Mouse (Mus musculus): ENCODE measurements at regions not wholly inside any gene's neighbourhood (a gene's known extent, or its start where the extent isn't known, plus 50 kb on each side); places are given as distances from the start of the nearest gene placed in this dataset.
A peak's percentile ranks its signal among the peaks of the same experiment; 100 is the strongest.

DNA sequence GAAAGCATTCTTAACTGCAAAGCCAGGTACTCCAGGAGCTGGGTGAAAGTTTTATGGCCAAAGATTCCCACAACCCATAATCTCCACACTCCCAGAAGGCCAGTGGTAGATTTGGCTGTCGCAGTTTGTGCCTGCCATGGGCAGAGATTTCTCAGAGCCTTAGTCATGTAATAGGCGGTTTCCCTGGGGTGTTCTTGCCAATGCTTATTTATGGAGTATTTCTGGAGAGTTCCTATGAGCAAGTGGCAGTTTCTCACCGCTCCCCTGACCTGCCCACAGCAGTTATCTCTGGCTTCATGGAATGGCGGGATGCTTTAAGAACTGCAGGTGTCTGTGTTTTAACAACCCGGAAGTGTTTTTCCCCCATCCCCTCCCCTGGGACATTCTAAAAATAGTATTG, 179.8 kb downstream of the 4933412E24Rik start:
- no peak for DNase-seq (ENCODE audit: low read depth)

DNA sequence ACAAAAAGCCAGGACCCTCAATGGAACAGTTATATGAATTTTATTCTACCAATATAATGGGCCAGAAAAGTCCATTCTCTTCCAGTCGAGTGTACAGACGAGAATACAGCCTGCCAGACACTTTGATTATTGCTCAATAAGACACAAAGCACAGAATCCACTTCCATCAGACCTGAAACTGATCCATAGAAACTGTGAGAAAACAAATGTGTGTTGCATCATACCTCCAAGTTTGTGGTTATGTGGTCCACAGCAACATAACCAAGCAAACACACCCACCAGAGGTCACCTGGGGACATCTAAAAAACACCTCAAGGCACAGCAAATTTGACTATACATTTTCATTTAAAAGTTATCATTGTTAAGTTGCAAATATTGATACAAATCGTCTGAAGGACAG, 183.2 kb downstream of the 4933412E24Rik start:
- DNase-seq (ENCODE audit: low read depth): no peak

DNA sequence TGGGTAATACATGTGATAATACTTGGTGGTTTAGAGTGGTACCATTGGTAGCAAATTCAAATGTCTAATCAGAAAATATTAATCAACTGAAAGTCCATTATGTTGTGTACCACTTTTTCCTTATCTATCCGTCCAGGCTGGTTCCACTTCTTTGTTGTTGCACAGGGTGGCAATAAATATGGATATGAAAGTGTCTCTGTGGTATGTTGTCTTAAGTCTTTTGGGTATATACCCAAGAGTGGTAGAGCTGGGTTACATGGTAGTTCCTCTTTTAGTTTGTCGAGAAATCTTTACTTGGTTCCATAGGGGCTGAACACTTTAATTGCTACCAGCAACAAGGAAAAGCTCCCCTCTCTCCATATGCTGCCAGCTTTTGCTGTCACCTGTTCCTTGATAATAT, 184.9 kb downstream of the 4933412E24Rik start:
- DNase-seq (ENCODE audit: low read depth): peak; percentile 22

DNA sequence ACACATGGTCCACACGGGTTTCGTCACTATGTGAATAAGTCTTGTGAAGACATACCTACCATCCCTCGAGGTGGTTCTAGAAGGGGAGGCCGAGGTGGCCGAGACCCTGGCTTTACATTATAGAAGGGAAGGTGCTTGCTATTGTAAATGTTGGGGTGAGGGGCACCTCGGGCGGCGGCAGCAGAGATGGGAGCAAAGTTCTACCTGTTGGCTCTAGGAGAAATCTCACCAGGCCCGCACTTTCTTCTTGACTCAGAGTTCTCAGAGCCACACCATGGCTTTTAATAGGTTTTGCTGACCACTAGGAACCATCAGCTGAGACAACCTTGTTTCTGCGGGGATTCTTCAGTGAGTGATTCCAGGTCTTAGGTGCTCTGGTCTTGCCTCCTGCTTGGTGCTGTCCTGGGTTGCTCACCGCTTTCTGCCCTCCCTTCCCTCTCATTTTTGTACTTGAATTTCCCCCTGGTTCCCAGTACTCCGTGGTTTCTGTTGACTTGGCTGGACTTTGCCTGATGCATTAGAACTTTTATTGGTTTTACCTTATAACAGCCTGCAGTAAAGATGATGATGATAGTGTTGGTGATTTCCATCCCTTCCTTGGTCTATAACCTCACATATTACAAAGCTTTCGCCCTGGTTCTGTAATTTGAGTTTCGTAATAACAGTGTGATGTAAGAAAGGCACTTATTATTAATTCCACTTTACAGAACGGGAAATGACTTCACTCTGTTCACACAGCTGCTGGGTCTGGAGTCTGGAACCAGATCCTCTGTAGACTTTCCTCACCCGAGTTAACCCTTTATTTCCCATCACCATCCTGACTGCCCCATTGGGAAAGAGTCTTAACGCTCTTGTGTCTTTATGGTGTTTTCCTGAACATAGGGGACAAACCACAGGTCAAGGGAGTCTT, 185.6 kb downstream of the 4933412E24Rik start:
- DNase-seq (ENCODE audit: low read depth): peak; percentile 78

GRCm38 (mm10) chr15:59828421-59828820, 188.0 kb downstream of the 4933412E24Rik start:
- DNase-seq (ENCODE audit: low read depth): peak; percentile 74

- no peak for DNase-seq (ENCODE audit: low read depth)
Observed at GRCm38 (mm10) chr15:59826164-59826950, 190.1 kb downstream of the 4933412E24Rik start.

GRCm38 (mm10) chr15:59823921-59824320, 192.5 kb downstream of the 4933412E24Rik start:
- DNase-seq (ENCODE audit: low read depth): no peak

DNA sequence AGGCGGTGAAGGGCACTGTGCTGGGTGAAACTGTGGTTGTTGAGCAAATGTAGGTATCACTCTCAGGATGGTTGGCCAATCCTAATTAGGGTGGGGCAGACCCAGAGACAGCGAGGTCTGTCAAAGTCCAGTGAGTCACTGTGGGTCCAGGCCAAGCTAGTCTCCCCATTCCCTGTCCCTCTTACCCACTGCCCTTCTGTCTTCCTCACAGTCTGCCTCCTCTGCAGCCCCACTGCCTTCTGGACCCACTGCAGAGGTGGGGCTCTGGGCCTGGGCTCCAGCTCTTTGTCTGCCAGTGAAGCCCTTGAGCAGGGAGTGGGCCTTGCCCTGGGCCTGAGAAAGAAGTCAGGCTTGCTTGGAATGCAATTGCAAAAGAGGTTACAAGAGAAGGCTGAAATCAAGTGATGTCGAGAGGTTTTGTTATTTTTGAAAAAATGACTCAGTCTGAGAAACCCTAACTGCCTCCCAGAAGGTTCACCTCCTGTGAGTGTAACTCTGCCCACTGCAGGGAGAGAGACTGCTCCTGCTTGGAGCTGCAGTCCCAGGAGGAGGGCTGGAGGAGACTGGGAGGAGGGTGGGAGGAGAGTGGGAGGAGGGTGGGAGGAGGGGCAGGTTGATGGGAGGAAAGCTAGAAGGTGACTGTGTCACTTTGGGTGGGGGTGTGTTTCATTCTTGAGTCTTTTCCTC, 193.3 kb downstream of the 4933412E24Rik start:
- peak; percentile 41 for DNase-seq (ENCODE audit: low read depth)

DNA sequence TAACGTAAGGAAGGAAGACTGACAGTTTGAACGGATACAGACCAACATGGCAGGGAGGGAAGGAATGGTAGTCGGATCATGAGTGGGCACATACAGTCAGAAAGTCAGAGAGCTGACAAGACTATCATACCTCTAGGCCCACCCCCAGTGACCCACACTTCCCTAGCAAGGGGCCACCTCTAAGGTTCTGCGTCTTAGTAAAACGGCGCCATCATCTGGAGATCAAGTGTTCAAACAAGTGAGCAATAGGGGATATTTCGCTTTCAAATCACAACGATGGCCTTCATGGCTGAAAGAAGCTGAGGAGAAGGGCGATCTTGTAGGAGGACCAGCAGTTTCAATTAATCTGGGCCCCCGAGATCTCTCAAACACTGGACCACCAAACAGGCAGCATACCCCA, 196.1 kb downstream of the 4933412E24Rik start:
- DNase-seq (ENCODE audit: low read depth): peak; percentile 52

DNA sequence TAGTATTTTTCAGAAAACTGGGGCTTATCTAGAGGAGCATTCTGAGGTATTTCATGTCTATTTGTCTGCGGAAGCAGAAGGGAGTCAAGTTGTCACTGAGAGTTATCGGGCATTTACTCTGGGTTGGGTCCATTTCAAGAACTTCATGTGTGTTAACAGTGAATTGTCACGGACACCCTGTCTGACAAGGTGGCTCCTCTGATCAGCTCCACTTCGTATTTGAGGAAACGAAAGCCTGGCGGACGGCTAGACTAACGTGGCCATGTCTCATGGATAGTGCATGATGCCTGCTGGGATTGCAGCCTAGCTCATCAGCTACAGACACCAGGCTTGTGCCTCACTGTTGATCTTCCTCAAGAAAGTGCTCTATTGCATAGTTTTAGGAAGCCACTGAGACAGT, 200.4 kb downstream of the 4933412E24Rik start:
- DNase-seq (ENCODE audit: low read depth): no peak

DNA sequence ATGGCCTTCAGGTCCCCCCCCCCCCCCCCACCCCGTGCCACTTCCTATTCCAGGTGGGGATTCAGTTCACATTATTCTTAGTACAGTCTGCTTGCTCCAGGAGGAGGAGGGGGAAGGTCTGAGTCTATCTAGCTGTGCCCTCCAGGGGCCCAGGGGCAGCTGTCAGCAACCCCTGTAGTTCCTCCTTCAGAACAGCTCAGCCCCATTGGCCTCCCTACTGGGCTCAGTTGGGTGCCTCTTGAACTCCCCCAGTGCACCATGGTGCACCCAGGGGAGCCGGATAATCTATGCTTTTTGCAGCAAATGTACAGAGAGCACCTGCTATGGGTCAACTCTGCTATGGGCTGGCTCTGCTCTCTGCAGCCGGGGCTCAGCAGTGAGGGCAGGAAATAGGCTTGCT, 204.8 kb downstream of the 4933412E24Rik start:
- DNase-seq (ENCODE audit: low read depth): no peak

GRCm38 (mm10) chr15:59809361-59809760, 207.1 kb downstream of the 4933412E24Rik start:
- no peak for DNase-seq (ENCODE audit: low read depth)

- DNase-seq (ENCODE audit: low read depth): peak; percentile 26
Observed at GRCm38 (mm10) chr15:59807723-59808122, 208.7 kb downstream of the 4933412E24Rik start.

GRCm38 (mm10) chr15:59805771-59806170, 210.6 kb downstream of the 4933412E24Rik start:
- no peak for DNase-seq (ENCODE audit: low read depth)

- DNase-seq (ENCODE audit: low read depth): no peak
Observed at GRCm38 (mm10) chr15:59804821-59805220, 211.6 kb downstream of the 4933412E24Rik start.

DNA sequence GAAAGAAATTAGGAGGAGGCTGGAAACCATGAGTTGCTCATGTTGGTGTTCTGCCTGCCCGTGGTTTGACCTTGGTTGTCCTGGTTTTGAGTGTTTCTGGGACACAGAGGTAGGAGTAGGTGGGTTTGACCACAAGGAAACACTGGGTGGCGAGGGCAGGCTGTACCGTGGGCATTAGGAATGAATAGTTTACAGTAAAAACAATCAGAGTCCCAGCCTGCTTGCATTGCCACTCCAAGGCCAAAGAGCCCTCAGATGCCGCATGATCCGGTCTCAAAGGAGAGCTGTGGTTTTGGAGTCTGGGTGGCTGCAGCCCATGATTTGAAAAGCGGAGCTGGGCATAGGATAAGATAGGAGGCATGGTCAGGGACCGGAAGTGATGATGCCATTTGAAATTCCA, 212.0 kb downstream of the 4933412E24Rik start:
- DNase-seq (ENCODE audit: low read depth): peak; percentile 26

- no peak for DNase-seq (ENCODE audit: low read depth)
Observed at GRCm38 (mm10) chr15:59802276-59802675, 214.1 kb downstream of the 4933412E24Rik start.

- peak; percentile 30 for DNase-seq (ENCODE audit: low read depth)
Observed at GRCm38 (mm10) chr15:59799124-59799815, 217.1 kb downstream of the 4933412E24Rik start.

GRCm38 (mm10) chr15:59798486-59798885, 217.9 kb downstream of the 4933412E24Rik start:
- no peak for DNase-seq (ENCODE audit: low read depth)

DNA sequence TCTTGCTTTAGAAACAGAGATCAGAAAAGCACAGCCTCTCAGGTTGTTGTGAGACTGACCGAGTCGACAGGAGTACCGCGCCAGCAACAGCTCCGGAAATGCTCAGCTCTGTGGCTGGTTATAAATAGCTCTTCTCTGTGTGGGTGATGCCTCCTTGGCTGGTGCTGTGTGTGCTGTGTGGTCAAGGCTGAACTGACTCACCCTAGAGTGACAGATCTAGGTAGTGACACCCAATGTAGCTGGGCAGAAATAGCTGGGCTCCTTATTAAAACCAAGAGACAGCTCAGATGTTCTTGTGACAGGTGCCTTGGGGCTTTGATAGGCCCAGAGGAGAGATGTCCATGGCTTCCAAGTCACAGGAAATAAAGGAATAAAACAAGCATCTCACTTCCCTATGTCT, 220.7 kb downstream of the 4933412E24Rik start:
- DNase-seq (ENCODE audit: low read depth): peak; percentile 93

DNA sequence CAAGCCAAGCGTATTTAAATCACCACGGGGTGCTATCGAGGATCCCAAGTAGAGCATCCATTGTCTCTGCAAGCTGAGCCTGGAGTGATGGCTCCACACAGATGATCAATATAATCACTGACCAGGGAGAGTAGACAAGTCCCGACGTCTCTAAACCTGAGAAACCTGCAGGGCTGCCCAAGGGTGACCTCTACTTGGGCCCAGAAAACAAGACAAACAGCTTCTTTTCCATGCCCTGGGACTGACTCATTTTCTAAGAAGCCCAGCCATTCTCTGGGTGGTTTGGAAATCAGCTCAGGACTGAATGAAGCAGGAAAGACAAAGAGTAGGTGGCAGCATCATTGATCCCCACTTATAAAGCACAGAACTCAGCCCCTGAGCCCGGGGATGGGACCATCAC, 221.5 kb downstream of the 4933412E24Rik start:
- DNase-seq (ENCODE audit: low read depth): no peak

Data from 416B (cell line).